Mouse (Mus musculus) layer of hippocampus, adult 2 months (tissue): ENCODE measurements around the gene Brip1. TPM values are rescaled to one million over a fixed set of nuclear protein-coding genes. Genes with fewer than 3 reads are reported as not detected.

Experiments used
- DNase-seq, 2 experiments: peaks; one replicate each; pipeline ENCODE4 v3.0.0; 2022; ENCODE audit warnings: low spot score in 2 of 2
- H3K27ac ChIP-seq: fragments of 200-600 bp; 2 replicates; pipeline ENCODE4 v1.8.1; 2022
- H3K4me3 ChIP-seq: fragments of 200-600 bp; 2 replicates; pipeline ENCODE4 v1.8.1; 2022; ENCODE audit warnings: mild to moderate bottlenecking
- CTCF ChIP-seq: fragments of 200-600 bp; conservative IDR thresholded peaks from 2 replicates; pipeline ENCODE4 v1.8.1; 2022; ENCODE audit warnings: antibody characterized with exemption, mild to moderate bottlenecking, moderate library complexity
- total RNA-seq, 2 experiments: library from RNA; stranded (reverse); gene quantifications; 2 replicates each; pipeline ENCODE4 v1.2.3; 2021

Brip1 gene
- total RNA-seq, 2 experiments from 2014 or later = 0.34 to 0.64 TPM

GRCm38 (mm10) chr11:86175833-86176232 is 25.2 kb downstream of the Brip1 start:
- no peak overlapping the region for H3K27ac ChIP-seq
- no peak for TF ChIP-seq CTCF
- DNase-seq = no peak
- no peak overlapping the region for H3K4me3 ChIP-seq

- no peak overlapping the region for H3K27ac ChIP-seq
- peak; percentile 92 for TF ChIP-seq CTCF
- DNase-seq = peak; percentile 5 to 55
- no peak overlapping the region for H3K4me3 ChIP-seq
These were observed 26.8 kb downstream of the Brip1 start for GRCm38 (mm10) chr11:86174173-86174572.

GRCm38 (mm10) chr11:86170743-86171142 is 30.2 kb downstream of the Brip1 start:
- H3K4me3 ChIP-seq = no peak overlapping the region
- DNase-seq = no peak
- TF ChIP-seq CTCF = no peak
- no peak overlapping the region for H3K27ac ChIP-seq

- no peak overlapping the region for H3K27ac ChIP-seq
- H3K4me3 ChIP-seq = no peak overlapping the region
- no peak for TF ChIP-seq CTCF
- DNase-seq = no peak
These were observed 40.7 kb downstream of the Brip1 start for GRCm38 (mm10) chr11:86160251-86160650.

GRCm38 (mm10) chr11:86158950-86159349 is 42.0 kb downstream of the Brip1 start:
- Histone ChIP-seq H3K27ac (no peak overlapping the region), H3K4me3 (no peak overlapping the region)
- no peak for TF ChIP-seq CTCF
- DNase-seq = no peak

- no peak for DNase-seq
These were observed 45.4 kb downstream of the Brip1 start for GRCm38 (mm10) chr11:86155638-86156037.

GRCm38 (mm10) chr11:86131324-86131723 is 69.7 kb downstream of the Brip1 start:
- no peak for TF ChIP-seq CTCF
- H3K4me3 ChIP-seq = no peak overlapping the region
- no peak overlapping the region for H3K27ac ChIP-seq
- no peak for DNase-seq

More at GRCm38 (mm10) chr11:86155638-86156037, 45.4 kb downstream of the Brip1 start:
- TF ChIP-seq CTCF = no peak
- H3K4me3 ChIP-seq = no peak overlapping the region
- H3K27ac ChIP-seq = no peak overlapping the region

- no peak for TF ChIP-seq CTCF
- no peak overlapping the region for H3K4me3 ChIP-seq
- no peak overlapping the region for H3K27ac ChIP-seq
- no peak for DNase-seq
These were observed 83.7 kb downstream of the Brip1 start for GRCm38 (mm10) chr11:86117078-86117869.

GRCm38 (mm10) chr11:86115955-86116354 is 85.0 kb downstream of the Brip1 start:
- DNase-seq = no peak
- H3K27ac ChIP-seq = no peak overlapping the region
- no peak for TF ChIP-seq CTCF
- H3K4me3 ChIP-seq = no peak overlapping the region

GRCm38 (mm10) chr11:86107276-86107675 is 93.7 kb downstream of the Brip1 start:
- Histone ChIP-seq H3K27ac (no peak overlapping the region), H3K4me3 (no peak overlapping the region)
- no peak for DNase-seq
- TF ChIP-seq CTCF = no peak

GRCm38 (mm10) chr11:86106596-86106995 is 94.4 kb downstream of the Brip1 start:
- TF ChIP-seq CTCF = no peak
- no peak for DNase-seq
- Histone ChIP-seq H3K4me3 (no peak overlapping the region), H3K27ac (no peak overlapping the region)

- no peak overlapping the region for H3K4me3 ChIP-seq
- H3K27ac ChIP-seq = no peak overlapping the region
- DNase-seq = no peak
- TF ChIP-seq CTCF = no peak
These were observed 99.8 kb downstream of the Brip1 start for GRCm38 (mm10) chr11:86101191-86101590.

- DNase-seq = no peak
- H3K27ac ChIP-seq = no peak overlapping the region
- no peak for TF ChIP-seq CTCF
- H3K4me3 ChIP-seq = no peak overlapping the region
These were observed 101.7 kb downstream of the Brip1 start for GRCm38 (mm10) chr11:86099341-86099740.

- no peak for DNase-seq
- no peak for TF ChIP-seq CTCF
- Histone ChIP-seq H3K4me3 (no peak overlapping the region), H3K27ac (no peak overlapping the region)
These were observed 112.2 kb downstream of the Brip1 start for GRCm38 (mm10) chr11:86088815-86089214.
